Mouse (Mus musculus) hematopoietic multipotent progenitor cell, adult 10-12 weeks (in vitro differentiated cells): ENCODE data around the gene Hmga1b. TPM values are rescaled to one million over a fixed set of nuclear protein-coding genes. Genes with fewer than 3 reads are reported as not detected.

Source experiments
- polyA plus RNA-seq: library from polyadenylated mRNA; stranded (reverse); fragments of >175 nt; gene quantifications from 2 replicates; pipeline ENCODE4 v1.2.3, GENCODE M21; 2012; ENCODE audit warnings: low replicate concordance

Hmga1b gene
- 196 and 300 TPM in 2 replicates for polyA plus RNA-seq

GRCm38 (mm10) chr11:120762672-120763041 lies at the start of gene Hmga1b:
Hmga1b (plus strand) TSS chr11:120762794.

GRCm38 (mm10) chr11:120713580-120714518 lies 48.7 kb upstream of the Hmga1b start, which contains the start of the genes Cenpx and Lrrc45:
Cenpx (minus strand) TSS chr11:120713738.
Lrrc45 (plus strand) TSS chr11:120713925.

GRCm38 (mm10) chr11:120721124-120722066 lies 41.2 kb upstream of the Hmga1b start, which contains the start of gene Rac3:
Rac3 (plus strand) TSS chr11:120721470.

GRCm38 (mm10) chr11:120727169-120727527 lies 35.4 kb upstream of the Hmga1b start, which contains the start of gene Dcxr:
Dcxr (minus strand) TSS chr11:120727281.

GRCm38 (mm10) chr11:120731858-120732680 lies 30.5 kb upstream of the Hmga1b start, which contains the start of gene Cbr2:
Cbr2 (minus strand) TSS chr11:120732114.

GRCm38 (mm10) chr11:120784064-120784791 lies 21.6 kb downstream of the Hmga1b start, which contains the start of the genes Rfng and Gps1:
Rfng (minus strand) TSS chr11:120784207.
Gps1 (plus strand) TSS chr11:120784272.

GRCm38 (mm10) chr11:120795756-120796613 lies 33.4 kb downstream of the Hmga1b start, which contains the start of gene Dus1l:
Dus1l (minus strand) TSS chr11:120796403.

Other genes starting within 250 kb of the Hmga1b start
- not detected in 2 replicates for gene Gcgr, start 232.1 kb upstream of the Hmga1b start, polyA plus RNA-seq
- 130 and 145 TPM in 2 replicates for gene Mcrip1, start 213.1 kb upstream of the Hmga1b start, polyA plus RNA-seq
- not detected in 2 replicates for gene Ppp1r27, start 211.7 kb upstream of the Hmga1b start, polyA plus RNA-seq
- gene P4hb, start 189.5 kb upstream of the Hmga1b start, polyA plus RNA-seq, result 322 and 696 TPM in 2 replicates
- 989 and 1,139 TPM in 2 replicates for gene Arhgdia, start 181.2 kb upstream of the Hmga1b start, polyA plus RNA-seq
- gene Alyref, start 164.4 kb upstream of the Hmga1b start, polyA plus RNA-seq, result 123 and 133 TPM in 2 replicates
- gene Anapc11, start 164.4 kb upstream of the Hmga1b start, polyA plus RNA-seq, result 30.2 and 93.3 TPM in 2 replicates
- 3.7 and 6.2 TPM in 2 replicates for gene Npb, start 154.3 kb upstream of the Hmga1b start, polyA plus RNA-seq
- gene Pcyt2, start 144.9 kb upstream of the Hmga1b start, polyA plus RNA-seq, result 62.9 and 99.6 TPM in 2 replicates
- 225 and 508 TPM in 2 replicates for gene Sirt7, start 137.6 kb upstream of the Hmga1b start, polyA plus RNA-seq
- gene Mafg, start 129.2 kb upstream of the Hmga1b start, polyA plus RNA-seq, result 42.4 and 46.3 TPM in 2 replicates
- gene Pycr1, start 119.0 kb upstream of the Hmga1b start, polyA plus RNA-seq, result 1.2 and 1.3 TPM in 2 replicates
- gene Myadml2, start 114.6 kb upstream of the Hmga1b start, polyA plus RNA-seq, result 0.42 and 1.4 TPM in 2 replicates
- not detected in 2 replicates for gene Notum, start 101.6 kb upstream of the Hmga1b start, polyA plus RNA-seq
- 214 and 360 TPM in 2 replicates for gene Aspscr1, start 89.8 kb upstream of the Hmga1b start, polyA plus RNA-seq
- 30.9 and 103 TPM in 2 replicates for gene Cenpx, start 49.1 kb upstream of the Hmga1b start, polyA plus RNA-seq
- 32.9 and 53.7 TPM in 2 replicates for gene Lrrc45, start 48.9 kb upstream of the Hmga1b start, polyA plus RNA-seq
- gene Rac3, start 41.3 kb upstream of the Hmga1b start, polyA plus RNA-seq, result 5.3 and 8.2 TPM in 2 replicates
- 20.4 and 47.0 TPM in 2 replicates for gene Dcxr, start 35.5 kb upstream of the Hmga1b start, polyA plus RNA-seq
- gene Cbr2, start 30.7 kb upstream of the Hmga1b start, polyA plus RNA-seq, result 7.5 and 8.2 TPM in 2 replicates
- gene Rfng, start 21.4 kb downstream of the Hmga1b start, polyA plus RNA-seq, result 32.8 and 46.1 TPM in 2 replicates
- gene Gps1, start 21.5 kb downstream of the Hmga1b start, polyA plus RNA-seq, result 27.5 and 29.8 TPM in 2 replicates
- gene Dus1l, start 33.6 kb downstream of the Hmga1b start, polyA plus RNA-seq, result 78.0 and 102 TPM in 2 replicates
- gene Fasn, start 61.8 kb downstream of the Hmga1b start, polyA plus RNA-seq, result 64.1 and 156 TPM in 2 replicates
- gene Ccdc57, start 170.1 kb downstream of the Hmga1b start, polyA plus RNA-seq, result 0.75 and 0.80 TPM in 2 replicates
- 12.0 and 55.9 TPM in 2 replicates for gene Slc16a3, start 185.7 kb downstream of the Hmga1b start, polyA plus RNA-seq
- 96.2 and 114 TPM in 2 replicates for gene Csnk1d, start 228.5 kb downstream of the Hmga1b start, polyA plus RNA-seq